8 mouse cellular contexts compared by ENCODE assay signal in genomic region chr2:122466901-122467300, GRCm38 (mm10). TPM values are rescaled to one million over a fixed set of nuclear protein-coding genes. Genes with fewer than 3 reads are reported as not detected.
DNase-seq lines count a peak whose midpoint lies in the region; ATAC-seq and TF ChIP-seq lines count a peak whose summit lies in the region.

No protein-coding gene starts in this region.

- H3K36me3 ChIP-seq in kidney, adult 2 months (ENCODE audit: control insufficient read depth, insufficient read depth, low read length): no peaks in the 10 kb centered on the region
- no peaks in the 10 kb centered on the region for H3K36me3 ChIP-seq in forebrain, embryonic 16.5 days (ENCODE audit: control insufficient read depth, insufficient read depth)
- no peaks in the 10 kb centered on the region for H3K36me3 ChIP-seq in limb, embryonic 12.5 days
- H3K36me3 ChIP-seq in myocyte (ENCODE audit: control insufficient read depth, insufficient read depth): no peaks in the 10 kb centered on the region

- TF ChIP-seq CTCF in kidney, adult 2 months (conservative IDR thresholded peaks at IDR 0.05; ENCODE audit: insufficient read depth, insufficient read length, low read depth, low read length): no peak

- no peak for ATAC-seq in forebrain, embryonic 16.5 days
- no peak for ATAC-seq in limb, embryonic 12.5 days (ENCODE audit: insufficient number of reproducible peaks, insufficient read depth, low FRiP score, low TSS enrichment, low read depth)

- H3K4me1 ChIP-seq in kidney, adult 2 months (ENCODE audit: control insufficient read depth, insufficient read depth, low read length): no peaks in the 10 kb centered on the region; the same call in 1 of the 2 replicates
- peaks cover 7% of the 10 kb centered on the region for H3K4me1 ChIP-seq in forebrain, embryonic 16.5 days (replicated peaks; ENCODE audit: control insufficient read depth, insufficient read depth, low read length)
- H3K4me1 ChIP-seq in limb, embryonic 12.5 days (replicated peaks): peaks cover 8% of the 10 kb centered on the region

- H3K27ac ChIP-seq in kidney, adult 2 months (ENCODE audit: insufficient read depth, low read depth, low read length): no peak overlapping the region
- H3K27ac ChIP-seq in forebrain, embryonic 16.5 days (ENCODE audit: low read length): no peak overlapping the region
- H3K27ac ChIP-seq in limb, embryonic 12.5 days: no peak overlapping the region

- no peak overlapping the region for H3ac ChIP-seq in myocyte (ENCODE audit: control insufficient read depth, insufficient read length)

- DNase-seq in kidney, adult 2 months: no peak
- DNase-seq in kidney, adult 18-20 months: no peak
- DNase-seq in MEL-GATA-1-ER (ENCODE audit: extremely low read depth, low read depth): peak; percentile 5
- DNase-seq in urinary bladder, postnatal 10 days (ENCODE audit: low spot score): no peak
- DNase-seq in retina, embryonic 14.5 days (ENCODE audit: low spot score): no peak

- peak overlapping the region; percentile 95 for H3K4me2 ChIP-seq in forebrain, embryonic 16.5 days (ENCODE audit: low read length)
- peak overlapping the region; percentile 85 for H3K4me2 ChIP-seq in limb, embryonic 12.5 days
- peak overlapping the region; percentile 82 for H3K4me2 ChIP-seq in myocyte (ENCODE audit: low read depth)

- TF ChIP-seq POLR2A in kidney, adult 2 months (IDR thresholded peaks at IDR 0.05; ENCODE audit: low read depth, low read length): no peak
- TF ChIP-seq POLR2A in myocyte (IDR thresholded peaks at IDR 0.05; ENCODE audit: insufficient read length, low read depth): no peak

- H3K4me3 ChIP-seq in kidney, adult 2 months (ENCODE audit: insufficient read depth, low read depth, low read length): peak overlapping the region; percentile 53; the same call in 1 of the 2 replicates
- peak overlapping the region; percentile 53 for H3K4me3 ChIP-seq in forebrain, embryonic 16.5 days (replicated peaks; ENCODE audit: low read length)
- peak overlapping the region; percentile 50 for H3K4me3 ChIP-seq in limb, embryonic 12.5 days (replicated peaks)
- no peak overlapping the region for H3K4me3 ChIP-seq in myocyte

- no peaks in the 10 kb centered on the region for H3K27me3 ChIP-seq in kidney, adult 2 months (replicated peaks; ENCODE audit: control insufficient read depth, insufficient read depth, low read length)
- no peaks in the 10 kb centered on the region for H3K27me3 ChIP-seq in forebrain, embryonic 16.5 days (replicated peaks; ENCODE audit: control insufficient read depth, insufficient read depth, low read length)
- H3K27me3 ChIP-seq in limb, embryonic 12.5 days: 0 out of 2 replicates have a peak, but pooled peaks cover 5% of the 10 kb centered on the region
- H3K27me3 ChIP-seq in myocyte (ENCODE audit: control insufficient read depth, insufficient read depth, insufficient read length): no peaks in the 10 kb centered on the region

- H3K9ac ChIP-seq in forebrain, embryonic 16.5 days (replicated peaks; ENCODE audit: low read depth, low read length): peak overlapping the region; percentile 62; the same call in 1 of the 2 replicates
- peak overlapping the region; percentile 54 for H3K9ac ChIP-seq in limb, embryonic 12.5 days (replicated peaks)

- H3K79me2 ChIP-seq in myocyte (ENCODE audit: control insufficient read depth, insufficient read depth): no peaks in the 10 kb centered on the region

- 57% methylated on average over 11 of the region's 11 CpGs for WGBS in kidney, adult 2 months
- WGBS in forebrain, embryonic 16.5 days: 33% methylated on average over 11 of the region's 11 CpGs
- WGBS in limb, embryonic 12.5 days: 36% methylated on average over 11 of the region's 11 CpGs

- H3K9me3 ChIP-seq in forebrain, embryonic 16.5 days (ENCODE audit: control insufficient read depth, low read length): no peaks in the 10 kb centered on the region
- H3K9me3 ChIP-seq in limb, embryonic 12.5 days: no peaks in the 10 kb centered on the region

TF ChIP-seq in myocyte, 11 proteins besides CTCF, POLR2A, EP300 and RAD21:
- TF ChIP-seq TCF12 (IDR thresholded peaks at IDR 0.05; ENCODE audit: insufficient read depth, poor library complexity, severe bottlenecking): no peak
- TF ChIP-seq TCF3 (IDR thresholded peaks at IDR 0.05; ENCODE audit: insufficient read length, low read depth): no peak
- TF ChIP-seq POLR2AphosphoS2 (IDR thresholded peaks at IDR 0.05; ENCODE audit: insufficient read length, low read depth): no peak

RNA-seq across cellular contexts. Expression of gene Gm14085, which starts 17.8 kb away (rescaled TPM):
- 0.07 and 0.20 TPM in 2 replicates for polyA plus RNA-seq in kidney, adult 2 months (2012; rRNA removed)
- polyA plus RNA-seq in forebrain, embryonic 16.5 days (2015; fragmentation: Nextera tagmentation; extraction: Ambion mirVana): not detected in 2 replicates
- not detected in 2 replicates for polyA plus RNA-seq in limb, embryonic 12.5 days (2016; fragmentation: Nextera tagmentation; extraction: Ambion mirVana)
- polyA plus RNA-seq in myocyte (2012; fragmentation: generic; extraction: Trizol): not detected

RNA-seq across cellular contexts. Expression of gene Slc28a2, which starts 40.6 kb away (rescaled TPM):
- polyA plus RNA-seq in kidney, adult 2 months (2012; rRNA removed): 0.69 and 2.0 TPM in 2 replicates
- 0.15 TPM in 1 of 2 replicates, not detected in the other for polyA plus RNA-seq in forebrain, embryonic 16.5 days (2015; fragmentation: Nextera tagmentation; extraction: Ambion mirVana)
- not detected in 2 replicates for polyA plus RNA-seq in limb, embryonic 12.5 days (2016; fragmentation: Nextera tagmentation; extraction: Ambion mirVana)
- polyA plus RNA-seq in myocyte (2012; fragmentation: generic; extraction: Trizol): not detected
